Comparison of ENCODE assay signal across 20 mouse cellular contexts in genomic region chr2:33249922-33250633, GRCm38 (mm10). TPM values are rescaled to one million over a fixed set of nuclear protein-coding genes. Genes with fewer than 3 reads are reported as not detected.
DNase-seq lines count a peak whose midpoint lies in the region; ATAC-seq and TF ChIP-seq lines count a peak whose summit lies in the region.
"Had no signal": no experiment of that assay in that cellular context is flagged by ENCODE, and none has a peak within 500 bp of the region (broad histone marks: within the 10 kb centered on the region; RNA-seq: fewer than 3 reads in every experiment).

No protein-coding gene starts in this region.

- WGBS in heart, embryonic 12.5 days = 24% methylated on average over 3 of the region's 3 CpGs
- WGBS in liver, embryonic 11.5 days = 32% methylated on average over 3 of the region's 3 CpGs
- 20% methylated on average over 3 of the region's 3 CpGs for WGBS in heart, postnatal 0 days
- WGBS in stomach, embryonic 15.5 days = 41% methylated on average over 3 of the region's 3 CpGs

- no peak for TF ChIP-seq CTCF in heart, postnatal 0 days (IDR thresholded peaks at IDR 0.05; ENCODE audit: low read depth)

- no peaks in the 10 kb centered on the region for H3K9me3 ChIP-seq in heart, embryonic 12.5 days (replicated peaks)
- no peaks in the 10 kb centered on the region for H3K9me3 ChIP-seq in liver, embryonic 11.5 days (ENCODE audit: control insufficient read depth, low read length)
- H3K9me3 ChIP-seq in heart, postnatal 0 days (replicated peaks; ENCODE audit: control insufficient read depth, low read length) = no peaks in the 10 kb centered on the region
- no peaks in the 10 kb centered on the region for H3K9me3 ChIP-seq in stomach, embryonic 15.5 days
- H3K9me3 ChIP-seq: embryonic facial prominence, embryonic 12.5 days; forebrain, embryonic 13.5 days; kidney, embryonic 15.5 days; neural tube, embryonic 15.5 days had no signal

- H3K27ac ChIP-seq in heart, embryonic 12.5 days (ENCODE audit: poor library complexity, severe bottlenecking) = peak overlapping the region; percentile 82
- 0 out of 2 replicates have a peak overlapping the region, but pooled peaks have one; percentile 19 for H3K27ac ChIP-seq in liver, embryonic 11.5 days (ENCODE audit: low read depth, low read length)
- H3K27ac ChIP-seq in heart, postnatal 0 days (ENCODE audit: low read depth) = peak overlapping the region; percentile 57
- H3K27ac ChIP-seq in stomach, embryonic 15.5 days = peak overlapping the region; percentile 58; the same call in 1 of the 2 replicates
- H3K27ac ChIP-seq: embryonic facial prominence, embryonic 12.5 days; forebrain, embryonic 13.5 days; kidney, embryonic 15.5 days; neural tube, embryonic 15.5 days had no signal

- no peak for TF ChIP-seq EP300 in heart, postnatal 0 days (IDR thresholded peaks at IDR 0.05; ENCODE audit: low read depth)

- H3K4me2 ChIP-seq in heart, embryonic 12.5 days = no peak overlapping the region
- no peak overlapping the region for H3K4me2 ChIP-seq in liver, embryonic 11.5 days
- no peak overlapping the region for H3K4me2 ChIP-seq in heart, postnatal 0 days (ENCODE audit: low read depth, low read length)
- no peak overlapping the region for H3K4me2 ChIP-seq in stomach, embryonic 15.5 days
- H3K4me2 ChIP-seq: embryonic facial prominence, embryonic 12.5 days; forebrain, embryonic 13.5 days; kidney, embryonic 15.5 days; neural tube, embryonic 15.5 days had no signal

- peak overlapping the region; percentile 59 for H3K9ac ChIP-seq in heart, embryonic 12.5 days
- no peak overlapping the region for H3K9ac ChIP-seq in liver, embryonic 11.5 days (ENCODE audit: low read depth, low read length)
- H3K9ac ChIP-seq in heart, postnatal 0 days (replicated peaks; ENCODE audit: low read depth, low read length) = no peak overlapping the region
- H3K9ac ChIP-seq in stomach, embryonic 15.5 days = no peak overlapping the region
- H3K9ac ChIP-seq: embryonic facial prominence, embryonic 12.5 days; forebrain, embryonic 13.5 days; kidney, embryonic 15.5 days; neural tube, embryonic 15.5 days had no signal

- peaks cover 12% of the 10 kb centered on the region for H3K36me3 ChIP-seq in heart, embryonic 12.5 days
- no peaks in the 10 kb centered on the region for H3K36me3 ChIP-seq in liver, embryonic 11.5 days (ENCODE audit: control insufficient read depth, insufficient read depth, low read length)
- peaks cover 18% of the 10 kb centered on the region; the same call in 1 of the 2 replicates for H3K36me3 ChIP-seq in heart, postnatal 0 days (replicated peaks; ENCODE audit: control insufficient read depth, insufficient read depth, low read length)
- H3K36me3 ChIP-seq in stomach, embryonic 15.5 days = no peaks in the 10 kb centered on the region; the same call in 1 of the 2 replicates

- no peak for ATAC-seq in heart, embryonic 12.5 days (ENCODE audit: insufficient number of reproducible peaks, low FRiP score)
- ATAC-seq in liver, embryonic 11.5 days (replicated peaks; ENCODE audit: low FRiP score) = no peak
- ATAC-seq in heart, postnatal 0 days (ENCODE audit: insufficient read depth, low read depth) = no peak
- ATAC-seq in stomach, embryonic 15.5 days (ENCODE audit: insufficient read depth, low FRiP score, low read depth) = no peak
- no peak for ATAC-seq in megakaryocyte, adult 5-6 weeks (ENCODE audit: poor library complexity, severe bottlenecking)
- ATAC-seq: forebrain, embryonic 13.5 days; midbrain, embryonic 16.5 days had no signal

- intact Hi-C loops in heart, postnatal 36 days (cut with DNase I) = no loop called here

- no peak for DNase-seq in heart, postnatal 36 days
- DNase-seq in liver, embryonic 11.5 days (ENCODE audit: low spot score) = no peak
- no peak for DNase-seq in liver
- DNase-seq in heart, postnatal 0 days (ENCODE audit: low spot score) = no peak
- DNase-seq in adrenal gland, adult (ENCODE audit: inconsistent age in 2 of 2, low spot score in 1 of 2) = no peak
- DNase-seq: B cell, adult 2 months; cerebellum, adult 2 months; gastrocnemius, postnatal 10 days; lung, adult 18-20 months; lung, postnatal 36 days; thymus, postnatal 25 days had no signal

- peaks cover 71% of the 10 kb centered on the region for H3K4me1 ChIP-seq in heart, embryonic 12.5 days (replicated peaks)
- H3K4me1 ChIP-seq in liver, embryonic 11.5 days (replicated peaks; ENCODE audit: control insufficient read depth, insufficient read depth, low read length) = peaks cover 14% of the 10 kb centered on the region
- H3K4me1 ChIP-seq in heart, postnatal 0 days (ENCODE audit: control insufficient read depth, insufficient read depth) = peaks cover 50% of the 10 kb centered on the region
- peaks cover 13% of the 10 kb centered on the region for H3K4me1 ChIP-seq in stomach, embryonic 15.5 days

- H3K4me3 ChIP-seq in heart, embryonic 12.5 days = no peak overlapping the region
- no peak overlapping the region for H3K4me3 ChIP-seq in liver, embryonic 11.5 days (ENCODE audit: low read depth, low read length)
- no peak overlapping the region for H3K4me3 ChIP-seq in heart, postnatal 0 days (ENCODE audit: low read depth, low read length)
- no peak overlapping the region for H3K4me3 ChIP-seq in stomach, embryonic 15.5 days (replicated peaks)
- H3K4me3 ChIP-seq: embryonic facial prominence, embryonic 12.5 days; erythroblast, embryonic 14.5 days; forebrain, embryonic 13.5 days; kidney, embryonic 15.5 days; neural tube, embryonic 15.5 days had no signal

- no peaks in the 10 kb centered on the region for H3K27me3 ChIP-seq in heart, embryonic 12.5 days (replicated peaks)
- H3K27me3 ChIP-seq in liver, embryonic 11.5 days (replicated peaks; ENCODE audit: control insufficient read depth, insufficient read depth, low read length) = no peaks in the 10 kb centered on the region
- H3K27me3 ChIP-seq in heart, postnatal 0 days (ENCODE audit: control insufficient read depth, insufficient read depth, low read length) = no peaks in the 10 kb centered on the region
- H3K27me3 ChIP-seq in stomach, embryonic 15.5 days (replicated peaks) = no peaks in the 10 kb centered on the region
- H3K27me3 ChIP-seq: embryonic facial prominence, embryonic 12.5 days; forebrain, embryonic 13.5 days; kidney, embryonic 15.5 days; neural tube, embryonic 15.5 days had no signal

RNA-seq across cellular contexts. Expression of gene Angptl2, which starts 34.2 kb away (rescaled TPM):
- 54.6 and 54.7 TPM in 2 replicates for polyA plus RNA-seq in heart, embryonic 12.5 days (2016; fragmentation: Nextera tagmentation; extraction: Ambion mirVana)
- total RNA-seq in heart, postnatal 36 days (2021) = 10 to 100 TPM; 51.2 to 67.0 TPM
- polyA plus RNA-seq in liver, embryonic 11.5 days (2014; fragmentation: Nextera tagmentation; extraction: Ambion mirVana) = 11.3 and 12.2 TPM in 2 replicates
- 124 and 149 TPM in 2 replicates for total RNA-seq in heart, postnatal 0 days (2014; rRNA removed; ENCODE audit: low replicate concordance)
- polyA plus RNA-seq in heart, postnatal 0 days (2015; fragmentation: Nextera tagmentation; extraction: Ambion mirVana) = 58.0 and 66.5 TPM in 2 replicates
- 44.8 and 45.2 TPM in 2 replicates for polyA plus RNA-seq in stomach, embryonic 15.5 days (2015; fragmentation: Nextera tagmentation; extraction: Ambion mirVana)
- total RNA-seq in megakaryocyte, adult 5-6 weeks (2015) = 4.2 and 5.0 TPM in 2 replicates
- total RNA-seq in megakaryocyte, adult 5-6 weeks (2017) = 9.8 and 11.4 TPM in 2 replicates
- polyA plus RNA-seq: erythroblast, embryonic 14.5 days had no signal

Comparison
In these comparisons a context has a peak if more than half of its experiments do, and no peak if none do; other contexts are left out.
1. H3K27ac ChIP-seq: peak in every context shown above with its lines; median percentile 82 in heart, embryonic 12.5 days; 58 in stomach, embryonic 15.5 days; 57 in heart, postnatal 0 days; 19 in liver, embryonic 11.5 days.